Mouse (Mus musculus): Measurements from ENCODE around the gene Nop10.

DNA sequence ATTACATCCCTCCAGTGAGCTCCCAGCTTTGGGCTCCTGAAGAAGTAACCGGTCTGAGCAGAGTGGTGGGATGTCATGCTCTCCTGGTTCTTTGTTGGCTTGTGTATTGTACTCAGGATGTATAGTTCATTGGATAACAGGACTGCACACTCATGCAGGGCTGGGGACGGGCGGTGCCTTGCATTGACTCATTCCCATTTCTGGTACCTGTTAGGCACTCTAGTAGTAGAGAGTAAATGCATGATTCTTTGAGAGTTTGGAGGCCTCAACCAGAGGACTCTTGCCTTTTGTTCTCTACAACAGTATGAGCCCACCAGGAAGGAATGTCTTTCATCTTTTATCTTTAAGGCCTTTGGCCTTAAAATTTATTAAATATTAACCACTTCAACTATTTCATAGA is 15.1 kb downstream of the Nop10 start:
- no peak for TF ChIP-seq ZNF384 (IDR thresholded peaks at IDR 0.05; ENCODE audit: low read depth, low read length)
- no peak for TF ChIP-seq CHD2 (IDR thresholded peaks at IDR 0.05; ENCODE audit: low read depth, low read length)
- no peak for TF ChIP-seq MAFK (IDR thresholded peaks at IDR 0.05; ENCODE audit: insufficient read depth, low read depth, low read length)
